Mouse (Mus musculus) G1E-ER4 (cell line): ENCODE measurements around the gene Mllt6. TPM values are rescaled to one million over a fixed set of nuclear protein-coding genes. Genes with fewer than 3 reads are reported as not detected.

Experiments
- GATA1 ChIP-seq: IDR thresholded peaks from one replicate; pipeline ENCODE4 v1.8.0; 2012; ENCODE audit warnings: low read length, inconsistent platforms
- polyA plus RNA-seq: library from polyadenylated mRNA; stranded (reverse); fragments of >175 nt; gene quantifications from 2 replicates; pipeline ENCODE4 v1.2.3, GENCODE M21; 2012

Mllt6 gene
- polyA plus RNA-seq, 1 experiment, result 42.2 TPM

DNA sequence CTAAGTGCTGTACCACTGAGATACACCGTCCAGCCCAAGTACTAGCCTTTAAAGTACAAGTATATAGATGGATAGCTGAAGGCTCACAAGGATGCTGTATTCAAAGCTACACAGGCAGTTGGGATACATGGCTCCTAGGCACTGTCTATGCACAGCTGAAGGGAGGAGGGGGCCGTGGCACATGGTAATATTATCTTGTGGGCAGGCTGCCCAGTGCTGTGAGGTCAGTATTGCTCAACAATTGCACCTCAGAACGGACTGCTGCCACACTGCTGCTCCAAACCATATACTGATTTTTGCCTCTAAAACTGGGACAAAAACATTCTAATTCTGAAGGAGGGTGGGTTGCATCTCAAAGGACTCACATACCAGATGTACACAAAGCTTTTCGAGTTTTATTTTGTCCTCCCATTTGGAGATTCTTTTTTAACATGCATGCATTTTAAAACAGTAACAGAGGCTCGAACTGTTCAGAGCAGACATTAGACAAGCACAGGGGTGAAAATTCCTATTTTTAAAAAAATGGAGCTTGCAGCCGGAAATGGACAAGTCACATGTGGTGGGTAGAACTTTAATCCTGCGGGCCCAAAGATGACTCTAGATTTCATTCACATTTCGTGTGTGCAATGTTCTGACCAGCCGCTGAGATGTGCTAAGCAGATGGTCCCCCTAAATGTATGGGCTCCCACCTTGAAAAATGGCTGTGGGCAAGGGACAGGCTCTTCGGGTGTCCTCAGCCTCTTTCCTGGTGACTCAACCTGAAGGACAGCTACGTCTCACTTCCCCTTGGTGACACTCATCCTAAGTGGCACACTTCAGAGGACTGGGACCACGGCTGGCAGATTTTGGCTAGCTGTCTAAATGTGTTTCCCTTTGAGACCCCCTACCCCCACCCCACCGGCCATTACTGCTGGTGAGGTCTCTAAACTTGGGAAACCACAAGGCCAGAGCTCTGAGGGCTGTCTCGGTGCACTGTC is 51.9 kb downstream of the Mllt6 start:
- TF ChIP-seq GATA1, result no peak

DNA sequence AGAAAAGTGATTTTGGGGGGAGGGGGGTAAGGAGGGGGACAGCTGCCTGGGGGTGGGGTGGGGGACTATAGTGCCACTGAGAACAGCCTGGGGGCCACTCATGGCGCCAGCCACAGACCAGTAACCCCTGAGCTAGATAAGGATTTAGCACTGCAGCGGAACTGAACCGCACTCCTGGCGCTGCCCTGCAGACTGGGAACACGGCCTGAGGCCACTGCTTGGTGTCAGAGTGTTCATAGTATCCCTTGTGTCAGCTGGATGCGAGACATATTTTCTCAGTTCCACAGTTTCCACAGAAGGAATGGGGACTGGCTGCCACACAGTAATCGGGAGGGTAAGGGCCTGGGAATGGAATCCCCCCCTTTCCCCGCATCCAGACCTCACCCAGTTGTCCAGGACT is 52.8 kb downstream of the Mllt6 start:
- no peak for TF ChIP-seq GATA1

DNA sequence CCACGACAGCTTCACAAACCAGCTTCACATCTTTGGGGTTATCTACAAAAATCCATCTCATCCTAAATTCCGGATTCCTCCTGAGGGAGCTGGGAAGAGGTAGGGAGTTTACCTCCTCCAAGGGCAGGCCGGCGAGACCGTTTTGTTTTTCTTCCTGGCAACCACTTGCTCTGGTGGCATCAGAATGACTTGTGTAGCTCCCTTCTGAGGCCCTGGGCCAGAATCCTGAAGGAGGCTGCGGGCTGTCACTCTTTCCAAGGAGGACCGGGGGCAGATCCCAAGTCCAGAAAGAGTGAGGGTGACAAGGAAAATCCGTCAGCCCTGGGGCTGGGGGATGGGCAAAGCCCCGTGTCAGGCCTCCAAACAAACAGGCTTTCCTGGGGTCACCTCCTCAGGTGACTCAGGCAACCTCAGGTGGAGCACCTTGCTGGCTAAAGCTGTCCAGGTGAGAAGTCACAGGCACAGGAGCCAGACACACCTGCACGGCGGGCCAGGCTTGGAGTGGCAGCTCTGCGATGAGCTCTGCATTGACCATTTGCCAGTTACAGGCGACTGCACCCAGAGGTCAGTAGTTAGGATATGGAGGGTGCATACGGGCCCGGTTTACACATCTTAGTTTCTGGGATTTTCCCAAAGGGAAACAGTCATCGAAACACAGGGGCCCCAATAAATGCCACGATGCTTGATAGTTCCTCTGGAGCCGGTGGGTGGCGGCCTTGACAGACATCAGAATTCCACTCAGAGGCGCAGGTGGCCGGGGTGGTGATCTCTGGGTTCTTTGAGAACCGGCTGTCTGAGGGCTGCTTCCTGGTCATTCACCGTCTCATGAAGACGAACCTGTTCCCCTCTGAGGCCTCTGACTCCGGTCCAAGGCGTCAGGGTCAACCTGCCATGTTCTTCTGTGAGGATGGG is 54.4 kb downstream of the Mllt6 start:
- no peak for TF ChIP-seq GATA1

DNA sequence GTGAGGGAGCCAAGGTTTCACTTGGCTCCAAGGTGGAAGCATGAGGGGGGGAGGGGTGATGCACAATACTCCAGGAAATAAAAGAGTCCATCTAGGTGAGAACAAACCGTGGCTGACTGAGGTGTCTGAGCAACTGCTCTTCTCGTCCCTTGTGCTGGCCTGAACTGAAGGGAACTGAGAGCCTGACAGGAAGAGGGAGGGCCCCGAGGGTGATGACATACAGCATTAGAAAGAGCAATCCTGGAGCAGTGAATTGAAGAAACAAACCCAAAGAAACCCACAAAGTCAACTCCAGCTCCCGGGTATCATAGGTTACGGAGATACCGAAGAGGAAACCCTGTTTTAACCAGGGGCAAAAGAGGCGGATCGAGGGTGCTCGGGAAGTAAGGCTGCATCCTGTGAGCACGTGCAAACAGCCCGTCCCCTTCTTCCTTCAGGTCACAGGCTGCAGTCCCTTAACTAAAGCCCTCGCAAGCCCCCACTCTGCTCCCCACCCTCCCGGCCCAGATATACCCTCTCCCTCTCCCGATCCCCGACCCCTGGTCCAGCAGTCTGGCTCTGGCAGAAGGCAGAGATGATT is 55.2 kb downstream of the Mllt6 start:
- no peak for TF ChIP-seq GATA1

DNA sequence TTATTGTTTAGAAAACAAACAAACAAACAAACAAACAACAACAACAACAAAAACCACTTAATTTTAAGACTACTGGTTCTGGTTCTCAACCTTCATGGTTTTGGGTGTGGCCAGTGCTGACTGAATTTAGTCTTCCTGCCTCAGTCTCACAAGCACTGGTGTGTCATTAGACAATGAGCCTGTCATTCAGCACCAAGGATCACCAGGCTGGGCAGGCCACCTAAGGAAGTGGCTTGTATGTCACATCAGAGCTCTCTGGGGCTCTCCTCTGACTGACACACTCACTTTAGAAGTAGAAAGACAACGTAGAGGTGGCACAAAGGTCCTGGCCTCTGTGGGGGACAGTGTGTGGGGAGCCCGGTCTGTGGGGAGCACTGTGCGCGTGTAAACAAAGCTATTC is 55.8 kb downstream of the Mllt6 start:
- TF ChIP-seq GATA1, result no peak

DNA sequence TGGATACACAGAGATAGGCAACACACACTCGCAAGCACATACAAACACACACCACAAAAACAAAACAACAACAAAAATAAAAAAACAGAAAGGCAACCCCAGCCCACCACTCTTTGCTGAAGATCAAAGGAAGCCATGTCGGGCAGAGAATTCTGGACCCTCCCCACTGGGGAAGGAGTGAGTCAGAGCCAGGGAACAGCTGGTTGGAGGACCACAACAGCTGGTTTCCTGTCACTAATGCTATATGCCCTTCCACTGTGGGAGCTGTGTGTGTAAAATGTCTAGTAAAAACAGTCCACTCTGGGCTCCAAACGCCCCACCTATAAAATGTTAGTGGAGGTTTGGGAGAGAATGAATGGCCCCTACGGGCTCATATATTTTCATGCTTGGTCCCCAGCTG is 58.1 kb downstream of the Mllt6 start:
- TF ChIP-seq GATA1, result no peak

DNA sequence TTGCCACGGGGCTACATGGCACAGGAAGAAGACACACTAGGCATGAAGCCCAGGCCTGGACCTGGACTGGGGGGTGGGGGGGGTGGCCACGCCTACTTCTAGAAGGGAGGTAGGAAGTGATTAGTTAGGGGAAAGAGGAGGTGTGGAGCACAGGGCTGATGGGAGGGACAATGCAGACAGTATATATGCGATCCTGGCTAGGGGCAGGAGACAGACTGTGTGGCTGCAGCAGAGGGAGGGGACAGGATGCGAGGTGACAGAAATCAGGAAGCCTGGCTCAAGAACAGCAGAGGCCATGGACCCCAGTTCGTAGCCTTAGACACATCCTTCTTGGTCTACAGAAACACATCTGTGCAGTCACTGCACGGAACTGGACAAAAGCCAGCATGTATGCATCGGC is 60.5 kb downstream of the Mllt6 start:
- TF ChIP-seq GATA1, result no peak

DNA sequence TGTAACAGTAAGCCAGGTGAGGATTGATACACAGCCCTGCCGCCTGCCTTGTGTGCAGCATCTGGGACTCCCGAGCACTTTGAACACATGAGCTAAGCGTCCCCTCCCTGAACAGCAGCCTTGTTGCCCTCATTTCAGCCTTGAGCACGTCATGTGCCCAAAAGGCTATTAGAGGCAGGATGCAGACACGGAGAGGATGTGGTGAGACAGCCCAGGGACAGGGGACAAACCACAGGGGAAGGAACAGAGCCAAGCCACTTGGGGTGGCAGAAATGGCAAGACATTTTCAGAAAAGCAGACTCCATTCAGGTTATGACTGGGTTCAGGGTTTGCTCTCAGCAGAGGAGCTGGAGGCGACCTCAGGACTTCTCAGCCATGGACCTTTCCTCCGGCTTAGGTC is 65.1 kb downstream of the Mllt6 start:
- TF ChIP-seq GATA1, result no peak

DNA sequence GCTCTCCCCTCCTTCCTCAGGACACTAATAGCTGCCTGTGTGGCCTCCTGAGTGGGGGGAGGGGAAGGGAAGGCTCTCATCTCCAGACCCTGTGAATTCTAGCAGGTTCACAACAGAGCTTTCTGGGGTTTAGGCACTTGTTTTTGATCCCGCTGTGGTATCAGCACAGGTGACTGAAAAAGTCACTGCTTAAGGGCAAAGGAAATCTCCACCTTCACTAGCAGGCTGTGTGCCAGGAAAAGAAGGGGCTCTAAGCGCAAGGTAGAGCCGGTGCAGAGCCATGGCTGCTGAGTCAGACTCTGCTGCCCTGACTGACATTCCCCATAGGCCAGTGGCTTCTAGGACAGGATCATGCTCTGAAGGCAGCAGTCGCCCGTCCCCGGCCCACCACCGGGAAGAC is 65.5 kb downstream of the Mllt6 start:
- no peak for TF ChIP-seq GATA1

DNA sequence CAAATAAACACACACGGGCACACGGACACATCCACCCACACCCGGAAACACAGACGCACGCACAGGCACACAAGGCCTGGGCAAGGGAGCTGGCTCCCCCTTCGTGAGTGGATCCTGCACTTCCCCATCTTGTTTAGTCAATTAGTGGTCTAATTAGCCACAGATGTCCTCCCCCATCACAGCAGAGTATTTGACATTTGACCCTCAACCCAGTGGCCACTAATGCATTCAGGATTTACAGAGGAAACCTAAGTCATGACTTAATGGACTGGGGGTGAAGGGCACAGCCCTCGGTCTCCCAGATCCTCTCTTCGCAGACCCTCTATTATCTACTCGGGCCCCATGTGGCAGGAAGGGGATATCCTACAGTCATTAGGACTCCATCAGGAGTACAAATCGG is 70.5 kb downstream of the Mllt6 start:
- no peak for TF ChIP-seq GATA1

Other genes starting within 250 kb of the Mllt6 start
- gene Arhgap23, start 247.9 kb upstream of the Mllt6 start, polyA plus RNA-seq, result 49.9 and 68.6 TPM in 2 replicates
- not detected in 2 replicates for gene 4933428G20Rik, start 163.1 kb upstream of the Mllt6 start, polyA plus RNA-seq
- 0.09 and 0.18 TPM in 2 replicates for gene Srcin1, start 87.2 kb upstream of the Mllt6 start, polyA plus RNA-seq
- not detected in 2 replicates for gene Epop, start 33.7 kb upstream of the Mllt6 start, polyA plus RNA-seq
- gene Cisd3, start 22.4 kb downstream of the Mllt6 start, polyA plus RNA-seq, result 1.6 and 3.1 TPM in 2 replicates
- gene Pcgf2, start 37.1 kb downstream of the Mllt6 start, polyA plus RNA-seq, result 6.3 and 9.1 TPM in 2 replicates
- 16.1 and 122 TPM in 2 replicates for gene Psmb3, start 40.0 kb downstream of the Mllt6 start, polyA plus RNA-seq
- 28.3 and 31.4 TPM in 2 replicates for gene Pip4k2b, start 81.3 kb downstream of the Mllt6 start, polyA plus RNA-seq
- gene Cwc25, start 103.1 kb downstream of the Mllt6 start, polyA plus RNA-seq, result 30.0 and 34.5 TPM in 2 replicates
- not detected in 2 replicates for gene 1700001P01Rik, start 112.5 kb downstream of the Mllt6 start, polyA plus RNA-seq
- gene Rpl23, start 119.0 kb downstream of the Mllt6 start, polyA plus RNA-seq, result 62.2 and 87.5 TPM in 2 replicates
- gene Lasp1, start 135.6 kb downstream of the Mllt6 start, polyA plus RNA-seq, result 51.4 and 65.7 TPM in 2 replicates
- gene B230217C12Rik, start 177.4 kb downstream of the Mllt6 start, polyA plus RNA-seq, result 0.02 TPM in 1 of 2 replicates, not detected in the other
- gene Fbxo47, start 220.7 kb downstream of the Mllt6 start, polyA plus RNA-seq, result not detected in 2 replicates